Mouse (Mus musculus): ENCODE data around the gene Tcp11l2. TPM values are rescaled to one million over a fixed set of nuclear protein-coding genes. Genes with fewer than 3 reads are reported as not detected.

Tcp11l2 gene
- total RNA-seq, 2 experiments from 2014 or later = 21.9 to 23.1 TPM

- no peak for DNase-seq (ENCODE audit: extremely low spot score in 1 of 2, low spot score in 2 of 2)
- Histone ChIP-seq H3K4me3 (no peak overlapping the region), H3K27ac (no peak overlapping the region)
- intact Hi-C loops (cut with DNase I) = no loop called here
- TF ChIP-seq CTCF (IDR thresholded peaks at IDR 0.05) = no peak
Observed at GRCm38 (mm10) chr10:84562121-84562520, 14.3 kb upstream of the Tcp11l2 start.

GRCm38 (mm10) chr10:84562567-84563554 is 13.6 kb upstream of the Tcp11l2 start:
- DNase-seq (ENCODE audit: extremely low spot score in 1 of 2, low spot score in 2 of 2) = no peak
- intact Hi-C loops (cut with DNase I) = no loop called here
- no peak overlapping the region for H3K4me3 ChIP-seq
- TF ChIP-seq CTCF (IDR thresholded peaks at IDR 0.05) = peak; percentile 5; the same call in 1 of the 2 replicates
- H3K27ac ChIP-seq = no peak overlapping the region

GRCm38 (mm10) chr10:84564427-84564826 is 12.0 kb upstream of the Tcp11l2 start:
- no peak overlapping the region for H3K27ac ChIP-seq
- TF ChIP-seq CTCF (IDR thresholded peaks at IDR 0.05) = no peak
- intact Hi-C loops (cut with DNase I) = no loop called here
- DNase-seq (ENCODE audit: extremely low spot score in 1 of 2, low spot score in 2 of 2) = no peak
- no peak overlapping the region for H3K4me3 ChIP-seq

- intact Hi-C loops (cut with DNase I) = no loop called here
- DNase-seq (ENCODE audit: extremely low spot score in 1 of 2, low spot score in 2 of 2) = no peak
- TF ChIP-seq CTCF (IDR thresholded peaks at IDR 0.05) = no peak
- H3K27ac ChIP-seq = no peak overlapping the region
- H3K4me3 ChIP-seq = no peak overlapping the region
Observed at GRCm38 (mm10) chr10:84571052-84571639, 5.3 kb upstream of the Tcp11l2 start.

GRCm38 (mm10) chr10:84573671-84574420 is 2.6 kb upstream of the Tcp11l2 start:
- TF ChIP-seq CTCF (IDR thresholded peaks at IDR 0.05) = no peak
- DNase-seq (ENCODE audit: extremely low spot score in 1 of 2, low spot score in 2 of 2) = no peak
- H3K4me3 ChIP-seq = no peak overlapping the region
- no peak overlapping the region for H3K27ac ChIP-seq
- intact Hi-C loops (cut with DNase I) = no loop called here

GRCm38 (mm10) chr10:84576029-84576394 is 414 bp upstream of the Tcp11l2 start:
- intact Hi-C loops (cut with DNase I) = loop anchor here (1.0 to 5.0 kb wide), 3 partner anchors 43 to 136 kb away; partner anchors contain the start of gene Nuak1
- peak overlapping the region; percentile 87 for H3K4me3 ChIP-seq
- peak overlapping the region; percentile 98 for H3K27ac ChIP-seq
- no peak for TF ChIP-seq CTCF (IDR thresholded peaks at IDR 0.05)
- no peak for DNase-seq (ENCODE audit: extremely low spot score in 1 of 2, low spot score in 2 of 2)

- intact Hi-C loops (cut with DNase I) = loop anchor here (1.0 to 5.0 kb wide), 3 partner anchors 44 to 60 kb away; partner anchors contain the start of gene Polr3b
- no peak for TF ChIP-seq CTCF (IDR thresholded peaks at IDR 0.05)
- DNase-seq (ENCODE audit: extremely low spot score in 1 of 2, low spot score in 2 of 2) = peak; percentile 66
- Histone ChIP-seq H3K4me3 (peak overlapping the region; percentile 87), H3K27ac (peak overlapping the region; percentile 98)
Observed at GRCm38 (mm10) chr10:84577071-84577727, 773 bp downstream of the Tcp11l2 start.

- intact Hi-C loops (cut with DNase I) = loop anchor here (5.0 kb wide), 1 partner anchor 61 kb away; no protein-coding TSS in a partner anchor
- Histone ChIP-seq H3K27ac (no peak overlapping the region), H3K4me3 (no peak overlapping the region)
- TF ChIP-seq CTCF (IDR thresholded peaks at IDR 0.05) = no peak
- no peak for DNase-seq (ENCODE audit: extremely low spot score in 1 of 2, low spot score in 2 of 2)
Observed at GRCm38 (mm10) chr10:84578738-84579137, 2.3 kb downstream of the Tcp11l2 start.

- H3K4me3 ChIP-seq = no peak overlapping the region
Observed at GRCm38 (mm10) chr10:84579527-84579926, 3.1 kb downstream of the Tcp11l2 start.

GRCm38 (mm10) chr10:84581191-84581590 is 4.8 kb downstream of the Tcp11l2 start:
- no peak overlapping the region for H3K27ac ChIP-seq
- no peak overlapping the region for H3K4me3 ChIP-seq
- DNase-seq (ENCODE audit: extremely low spot score in 1 of 2, low spot score in 2 of 2) = no peak
- no peak for TF ChIP-seq CTCF (IDR thresholded peaks at IDR 0.05)
- intact Hi-C loops (cut with DNase I) = no loop called here

More at GRCm38 (mm10) chr10:84579527-84579926, 3.1 kb downstream of the Tcp11l2 start:
- H3K27ac ChIP-seq = no peak overlapping the region
- no peak for DNase-seq (ENCODE audit: extremely low spot score in 1 of 2, low spot score in 2 of 2)
- TF ChIP-seq CTCF (IDR thresholded peaks at IDR 0.05) = no peak
- intact Hi-C loops (cut with DNase I) = loop anchor here (5.0 kb wide), 1 partner anchor 62 kb away; no protein-coding TSS in a partner anchor

GRCm38 (mm10) chr10:84582236-84582635 is 5.8 kb downstream of the Tcp11l2 start:
- TF ChIP-seq CTCF (IDR thresholded peaks at IDR 0.05) = no peak
- Histone ChIP-seq H3K4me3 (no peak overlapping the region), H3K27ac (no peak overlapping the region)
- DNase-seq (ENCODE audit: extremely low spot score in 1 of 2, low spot score in 2 of 2) = no peak
- intact Hi-C loops (cut with DNase I) = no loop called here

All from left cerebral cortex, adult 2 months (tissue).